Mouse (Mus musculus): ENCODE measurements around the gene Adgrl2. TPM values are rescaled to one million over a fixed set of nuclear protein-coding genes. Genes with fewer than 3 reads are reported as not detected.

Adgrl2 gene
- total and polyA plus RNA-seq, 3 experiments, result 0.34 to 6.6 (median 3.2) TPM

GRCm38 (mm10) chr3:148918425-148918824 is 71.9 kb downstream of the Adgrl2 start (continued):
- TF ChIP-seq BHLHE40 (IDR thresholded peaks at IDR 0.05; ENCODE audit: low read depth, low read length), result no peak
- no peak for TF ChIP-seq USF2 (conservative IDR thresholded peaks at IDR 0.05; ENCODE audit: low read depth, low read length)
- no peak for TF ChIP-seq NELFE (IDR thresholded peaks at IDR 0.05; ENCODE audit: low read depth, low read length)
- no peak for TF ChIP-seq SMC3 (IDR thresholded peaks at IDR 0.05; ENCODE audit: low read depth, low read length)

- in situ Hi-C loops (cut with MboI; ENCODE audit: low pct_ligation_motif_present, low pct_unique_long_range_greater_than_20kb, low sequenced_read_pairs), result no loop called here
- H3K27me3 ChIP-seq (replicated peaks), result no peaks in the 10 kb centered on the region
- peak; percentile 50 for DNase-seq (ENCODE audit: extremely low read depth)
- H3K4me3 ChIP-seq (replicated peaks in 1 of 3; ENCODE audit: low read depth in 2 of 3, low read length in 2 of 3, poor library complexity in 1 of 3), result no peak overlapping the region
- TF ChIP-seq BHLHE40 (IDR thresholded peaks at IDR 0.05; ENCODE audit: low read depth, low read length), result no peak
- TF ChIP-seq EP300 (IDR thresholded peaks at IDR 0.05; ENCODE audit: low read length), result peak; percentile 46; the same call in 1 of the 2 replicates
- TF ChIP-seq ETS1 (conservative IDR thresholded peaks at IDR 0.05; ENCODE audit: low read depth, low read length), result 0 out of 2 replicates have a peak, but pooled peaks have one; percentile 7
- H3K4me2 ChIP-seq (ENCODE audit: insufficient read depth, low read depth, poor library complexity, severe bottlenecking), result peak overlapping the region; percentile 92
- H3K9ac ChIP-seq (ENCODE audit: insufficient read depth, low read depth), result no peak overlapping the region
- H3K4me1 ChIP-seq (ENCODE audit: control insufficient read depth in 1 of 2, insufficient read depth in 2 of 2), result peaks cover 0 to 16% of the 10 kb centered on the region in 2 experiments; a peak in 3 of 4 replicates
- H3K9me3 ChIP-seq (replicated peaks; ENCODE audit: low read length), result no peaks in the 10 kb centered on the region
- H3K36me3 ChIP-seq (replicated peaks in 1 of 2; ENCODE audit: control insufficient read depth in 1 of 2, insufficient read depth in 1 of 2, low read length in 1 of 2), result no peaks in the 10 kb centered on the region
- H3K27ac ChIP-seq (ENCODE audit: insufficient read depth, low read depth), result no peak overlapping the region
- dilution Hi-C loops (cut with MboI; ENCODE audit: extremely low pct_ligation_motif_present, extremely low pct_unique_long_range_greater_than_20kb, low sequenced_read_pairs), result no loop called here
- H3K79me2 ChIP-seq (replicated peaks; ENCODE audit: control insufficient read depth, extremely low read depth, insufficient read depth, poor library complexity, severe bottlenecking), result no peaks in the 10 kb centered on the region; the same call in 1 of the 2 replicates
Measured at GRCm38 (mm10) chr3:148917837-148918236, 72.5 kb downstream of the Adgrl2 start.

GRCm38 (mm10) chr3:148916226-148916625 is 74.1 kb downstream of the Adgrl2 start:
- Histone ChIP-seq H3K27me3 (replicated peaks) (no peaks in the 10 kb centered on the region), H3K9me3 (replicated peaks; ENCODE audit: low read length) (no peaks in the 10 kb centered on the region), H3K4me2 (ENCODE audit: insufficient read depth, low read depth, poor library complexity, severe bottlenecking) (no peak overlapping the region), H3K27ac (ENCODE audit: insufficient read depth, low read depth) (no peak overlapping the region), H3K4me3 (replicated peaks in 1 of 3; ENCODE audit: low read depth in 2 of 3, low read length in 2 of 3, poor library complexity in 1 of 3) (no peak overlapping the region), H3K9ac (ENCODE audit: insufficient read depth, low read depth) (no peak overlapping the region), H3K4me1 (ENCODE audit: control insufficient read depth in 1 of 2, insufficient read depth in 2 of 2) (peaks cover 0 to 16% of the 10 kb centered on the region in 2 experiments; a peak in 3 of 4 replicates), H3K79me2 (replicated peaks; ENCODE audit: control insufficient read depth, extremely low read depth, insufficient read depth, poor library complexity, severe bottlenecking) (no peaks in the 10 kb centered on the region), H3K36me3 (replicated peaks in 1 of 2; ENCODE audit: control insufficient read depth in 1 of 2, insufficient read depth in 1 of 2, low read length in 1 of 2) (no peaks in the 10 kb centered on the region)
- dilution Hi-C loops (cut with MboI; ENCODE audit: extremely low pct_ligation_motif_present, extremely low pct_unique_long_range_greater_than_20kb, low sequenced_read_pairs), result no loop called here
- in situ Hi-C loops (cut with MboI; ENCODE audit: low pct_ligation_motif_present, low pct_unique_long_range_greater_than_20kb, low sequenced_read_pairs), result no loop called here
- no peak for DNase-seq (ENCODE audit: extremely low read depth)
- no peak for TF ChIP-seq GABPA (IDR thresholded peaks at IDR 0.05; ENCODE audit: insufficient replicate concordance, low read depth, low read length)
- TF ChIP-seq JUN (IDR thresholded peaks at IDR 0.05; ENCODE audit: insufficient read depth, low read depth, low read length), result no peak

- Histone ChIP-seq H3K4me1 (ENCODE audit: control insufficient read depth in 1 of 2, insufficient read depth in 2 of 2) (peaks cover 0 to 6% of the 10 kb centered on the region in 2 experiments; a peak in 3 of 4 replicates), H3K9ac (ENCODE audit: insufficient read depth, low read depth) (no peak overlapping the region), H3K4me3 (replicated peaks in 1 of 3; ENCODE audit: low read depth in 2 of 3, low read length in 2 of 3, poor library complexity in 1 of 3) (no peak overlapping the region), H3K4me2 (ENCODE audit: insufficient read depth, low read depth, poor library complexity, severe bottlenecking) (no peak overlapping the region), H3K27me3 (replicated peaks) (no peaks in the 10 kb centered on the region), H3K9me3 (replicated peaks; ENCODE audit: low read length) (no peaks in the 10 kb centered on the region), H3K79me2 (replicated peaks; ENCODE audit: control insufficient read depth, extremely low read depth, insufficient read depth, poor library complexity, severe bottlenecking) (no peaks in the 10 kb centered on the region), H3K27ac (ENCODE audit: insufficient read depth, low read depth) (no peak overlapping the region), H3K36me3 (replicated peaks in 1 of 2; ENCODE audit: control insufficient read depth in 1 of 2, insufficient read depth in 1 of 2, low read length in 1 of 2) (no peaks in the 10 kb centered on the region)
- in situ Hi-C loops (cut with MboI; ENCODE audit: low pct_ligation_motif_present, low pct_unique_long_range_greater_than_20kb, low sequenced_read_pairs), result no loop called here
- no peak for DNase-seq (ENCODE audit: extremely low read depth)
- dilution Hi-C loops (cut with MboI; ENCODE audit: extremely low pct_ligation_motif_present, extremely low pct_unique_long_range_greater_than_20kb, low sequenced_read_pairs), result no loop called here
- TF ChIP-seq TCF12 (IDR thresholded peaks at IDR 0.05; ENCODE audit: low read depth, low read length) (no peak), JUND (conservative IDR thresholded peaks at IDR 0.05; ENCODE audit: low read depth, low read length) (no peak), RAD21 (IDR thresholded peaks at IDR 0.05; ENCODE audit: low read depth, low read length) (no peak), CHD2 (IDR thresholded peaks at IDR 0.05; ENCODE audit: low read length) (no peak), GABPA (IDR thresholded peaks at IDR 0.05; ENCODE audit: insufficient replicate concordance, low read depth, low read length) (no peak), BHLHE40 (IDR thresholded peaks at IDR 0.05; ENCODE audit: low read depth, low read length) (no peak), E2F4 (IDR thresholded peaks at IDR 0.05; ENCODE audit: insufficient replicate concordance, low read depth, low read length) (no peak), ZC3H11A (IDR thresholded peaks at IDR 0.05; ENCODE audit: low read depth, low read length) (no peak), TBP (conservative IDR thresholded peaks at IDR 0.05; ENCODE audit: low read depth, low read length) (no peak), EP300 (IDR thresholded peaks at IDR 0.05; ENCODE audit: low read length) (no peak), MYC (IDR thresholded peaks at IDR 0.05; ENCODE audit: low read depth, low read length) (no peak), MEF2A (IDR thresholded peaks at IDR 0.05; ENCODE audit: borderline replicate concordance, low read depth, low read length) (no peak), ZMIZ1 (IDR thresholded peaks at IDR 0.05; ENCODE audit: low read depth, low read length) (no peak), USF1 (IDR thresholded peaks at IDR 0.05; ENCODE audit: low read depth, low read length) (no peak), NRF1 (IDR thresholded peaks at IDR 0.05; ENCODE audit: low read depth, low read length) (no peak), PAX5 (IDR thresholded peaks at IDR 0.05; ENCODE audit: low read length) (no peak), ETS1 (conservative IDR thresholded peaks at IDR 0.05; ENCODE audit: low read depth, low read length) (no peak)
Measured at GRCm38 (mm10) chr3:148912944-148913684, 77.2 kb downstream of the Adgrl2 start.

All from CH12.LX (cell line).